Mouse (Mus musculus): ENCODE data around the gene Cercam. TPM values are rescaled to one million over a fixed set of nuclear protein-coding genes. Genes with fewer than 3 reads are reported as not detected.
A peak's percentile ranks its signal among the peaks of the same experiment; 100 is the strongest.
"Not testable (repeated sequence)": the region's sequence is repeated elsewhere in the genome, so short reads cannot be mapped to it uniquely, and the experiment has no call there.

The Cercam gene
- polyA plus RNA-seq, 1 experiment from 2014 or later, result 12.3 TPM

GRCm38 (mm10) chr2:29889991-29890833 lies 21.2 kb downstream of the Cercam start:
- Histone ChIP-seq H3K27ac (replicated peaks) (peak overlapping the region; percentile 94), H3K4me1 (peaks cover 24% of the 10 kb centered on the region), H3K36me3 (replicated peaks) (peaks cover 39% of the 10 kb centered on the region), H3K4me3 (peak overlapping the region; percentile 93), H3K9me3 (no peaks in the 10 kb centered on the region), H3K27me3 (replicated peaks; ENCODE audit: low read depth, poor library complexity, severe bottlenecking) (0 out of 2 replicates have a peak, but pooled peaks cover 5% of the 10 kb centered on the region)
- under 1% methylated on average over 61 of the region's 61 CpGs for WGBS
- peak; percentile 92 for DNase-seq (ENCODE audit: low spot score)

- H3K36me3 ChIP-seq (replicated peaks), result peaks cover 53% of the 10 kb centered on the region
- no peak overlapping the region for H3K4me3 ChIP-seq
- 95% methylated on average over 6 of the region's 6 CpGs for WGBS
Observed at GRCm38 (mm10) chr2:29891773-29892172, 22.8 kb downstream of the Cercam start.

GRCm38 (mm10) chr2:29896071-29896470 lies 27.1 kb downstream of the Cercam start:
- 88% methylated on average over 1 of the region's 1 CpGs for WGBS
- peaks cover 8% of the 10 kb centered on the region for H3K4me1 ChIP-seq
- no peak overlapping the region for H3K4me3 ChIP-seq
- no peaks in the 10 kb centered on the region for H3K9me3 ChIP-seq
- no peaks in the 10 kb centered on the region for H3K27me3 ChIP-seq (replicated peaks; ENCODE audit: low read depth, poor library complexity, severe bottlenecking)
- H3K36me3 ChIP-seq (replicated peaks), result peaks cover 96% of the 10 kb centered on the region
- no peak overlapping the region for H3K27ac ChIP-seq (replicated peaks)
- no peak for DNase-seq (ENCODE audit: low spot score)

More at GRCm38 (mm10) chr2:29891773-29892172, 22.8 kb downstream of the Cercam start:
- Histone ChIP-seq H3K27me3 (replicated peaks; ENCODE audit: low read depth, poor library complexity, severe bottlenecking) (0 out of 2 replicates have a peak, but pooled peaks cover 5% of the 10 kb centered on the region), H3K9me3 (no peaks in the 10 kb centered on the region), H3K27ac (replicated peaks) (no peak overlapping the region), H3K4me1 (peaks cover 24% of the 10 kb centered on the region)
- DNase-seq (ENCODE audit: low spot score), result no peak

- Histone ChIP-seq H3K4me1 (no peaks in the 10 kb centered on the region), H3K36me3 (replicated peaks) (peaks cover 99% of the 10 kb centered on the region), H3K27me3 (replicated peaks; ENCODE audit: low read depth, poor library complexity, severe bottlenecking) (no peaks in the 10 kb centered on the region), H3K27ac (replicated peaks) (no peak overlapping the region), H3K4me3 (no peak overlapping the region), H3K9me3 (no peaks in the 10 kb centered on the region)
- DNase-seq (ENCODE audit: low spot score), result no peak
- 87% methylated on average over 2 of the region's 2 CpGs for WGBS
Observed at GRCm38 (mm10) chr2:29897366-29897765, 28.4 kb downstream of the Cercam start.

- no peak for DNase-seq (ENCODE audit: low spot score)
- no peak overlapping the region for H3K27ac ChIP-seq (replicated peaks)
- no peaks in the 10 kb centered on the region for H3K9me3 ChIP-seq
- WGBS, result 95% methylated on average over 1 of the region's 1 CpGs
- H3K4me3 ChIP-seq, result no peak overlapping the region
- no peaks in the 10 kb centered on the region for H3K4me1 ChIP-seq
- H3K36me3 ChIP-seq (replicated peaks), result peaks cover 99% of the 10 kb centered on the region
- H3K27me3 ChIP-seq (replicated peaks; ENCODE audit: low read depth, poor library complexity, severe bottlenecking), result no peaks in the 10 kb centered on the region
Observed at GRCm38 (mm10) chr2:29898081-29898480, 29.1 kb downstream of the Cercam start.

- H3K9me3 ChIP-seq, result no peaks in the 10 kb centered on the region
- DNase-seq (ENCODE audit: low spot score), result no peak
- WGBS, result 90% methylated on average over 10 of the region's 10 CpGs
- no peaks in the 10 kb centered on the region for H3K27me3 ChIP-seq (replicated peaks; ENCODE audit: low read depth, poor library complexity, severe bottlenecking)
- H3K27ac ChIP-seq (replicated peaks), result no peak overlapping the region
- no peak overlapping the region for H3K4me3 ChIP-seq
- H3K4me1 ChIP-seq, result no peaks in the 10 kb centered on the region
- peaks cover 100% of the 10 kb centered on the region for H3K36me3 ChIP-seq (replicated peaks)
Observed at GRCm38 (mm10) chr2:29902194-29902593, 33.2 kb downstream of the Cercam start.

GRCm38 (mm10) chr2:29908171-29908570 lies 39.2 kb downstream of the Cercam start:
- WGBS, result 80% methylated on average over 2 of the region's 2 CpGs
- H3K36me3 ChIP-seq (replicated peaks), result peaks cover 94% of the 10 kb centered on the region
- not testable (repeated sequence) for DNase-seq (ENCODE audit: low spot score)

GRCm38 (mm10) chr2:29910042-29910441 lies 41.1 kb downstream of the Cercam start:
- DNase-seq (ENCODE audit: low spot score), result peak; percentile 25
- WGBS, result 83% methylated on average over 2 of the region's 2 CpGs
- Histone ChIP-seq H3K27me3 (replicated peaks; ENCODE audit: low read depth, poor library complexity, severe bottlenecking) (no peaks in the 10 kb centered on the region), H3K27ac (replicated peaks) (no peak overlapping the region), H3K36me3 (replicated peaks) (peaks cover 93% of the 10 kb centered on the region), H3K4me1 (no peaks in the 10 kb centered on the region), H3K9me3 (no peaks in the 10 kb centered on the region), H3K4me3 (no peak overlapping the region)

More at GRCm38 (mm10) chr2:29908171-29908570, 39.2 kb downstream of the Cercam start:
- H3K4me1 ChIP-seq; H3K27me3 ChIP-seq (replicated peaks; ENCODE audit: low read depth, poor library complexity, severe bottlenecking); H3K4me3 ChIP-seq; H3K27ac ChIP-seq (replicated peaks); H3K9me3 ChIP-seq: not testable (repeated sequence)

- WGBS, result 92% methylated on average over 11 of the region's 11 CpGs
- no peaks in the 10 kb centered on the region for H3K27me3 ChIP-seq (replicated peaks; ENCODE audit: low read depth, poor library complexity, severe bottlenecking)
- H3K27ac ChIP-seq (replicated peaks), result no peak overlapping the region
- no peaks in the 10 kb centered on the region for H3K4me1 ChIP-seq
- H3K4me3 ChIP-seq, result no peak overlapping the region
- no peaks in the 10 kb centered on the region for H3K9me3 ChIP-seq
- no peak for DNase-seq (ENCODE audit: low spot score)
- peaks cover 96% of the 10 kb centered on the region for H3K36me3 ChIP-seq (replicated peaks)
Observed at GRCm38 (mm10) chr2:29917621-29918020, 48.7 kb downstream of the Cercam start.

- H3K27me3 ChIP-seq (replicated peaks; ENCODE audit: low read depth, poor library complexity, severe bottlenecking), result no peaks in the 10 kb centered on the region
- H3K4me3 ChIP-seq, result no peak overlapping the region
- no peaks in the 10 kb centered on the region for H3K9me3 ChIP-seq
- no peak for DNase-seq (ENCODE audit: low spot score)
- WGBS, result 86% methylated on average over 11 of the region's 11 CpGs
- H3K4me1 ChIP-seq, result no peaks in the 10 kb centered on the region
- H3K27ac ChIP-seq (replicated peaks), result no peak overlapping the region
- H3K36me3 ChIP-seq (replicated peaks), result peaks cover 98% of the 10 kb centered on the region
Observed at GRCm38 (mm10) chr2:29922011-29922410, 53.0 kb downstream of the Cercam start.

GRCm38 (mm10) chr2:29926542-29926941 lies 57.6 kb downstream of the Cercam start:
- H3K4me1 ChIP-seq, result no peaks in the 10 kb centered on the region
- no peaks in the 10 kb centered on the region for H3K9me3 ChIP-seq
- no peak overlapping the region for H3K27ac ChIP-seq (replicated peaks)
- DNase-seq (ENCODE audit: low spot score), result no peak
- H3K4me3 ChIP-seq, result no peak overlapping the region
- peaks cover 100% of the 10 kb centered on the region for H3K36me3 ChIP-seq (replicated peaks)
- H3K27me3 ChIP-seq (replicated peaks; ENCODE audit: low read depth, poor library complexity, severe bottlenecking), result no peaks in the 10 kb centered on the region
- 90% methylated on average over 5 of the region's 5 CpGs for WGBS

- no peak for DNase-seq (ENCODE audit: low spot score)
- 93% methylated on average over 10 of the region's 10 CpGs for WGBS
- no peaks in the 10 kb centered on the region for H3K4me1 ChIP-seq
- no peaks in the 10 kb centered on the region for H3K27me3 ChIP-seq (replicated peaks; ENCODE audit: low read depth, poor library complexity, severe bottlenecking)
- H3K27ac ChIP-seq (replicated peaks), result no peak overlapping the region
- H3K36me3 ChIP-seq (replicated peaks), result peaks cover 64% of the 10 kb centered on the region
- H3K4me3 ChIP-seq, result no peak overlapping the region
- no peaks in the 10 kb centered on the region for H3K9me3 ChIP-seq
Observed at GRCm38 (mm10) chr2:29930506-29930905, 61.5 kb downstream of the Cercam start.

- no peak overlapping the region for H3K27ac ChIP-seq (replicated peaks)
Observed at GRCm38 (mm10) chr2:29931194-29931593, 62.2 kb downstream of the Cercam start.

More at GRCm38 (mm10) chr2:29931194-29931593, 62.2 kb downstream of the Cercam start:
- Histone ChIP-seq H3K4me3 (no peak overlapping the region), H3K9me3 (no peaks in the 10 kb centered on the region), H3K4me1 (peaks cover 6% of the 10 kb centered on the region), H3K36me3 (replicated peaks) (peaks cover 57% of the 10 kb centered on the region), H3K27me3 (replicated peaks; ENCODE audit: low read depth, poor library complexity, severe bottlenecking) (no peaks in the 10 kb centered on the region)
- 92% methylated on average over 6 of the region's 6 CpGs for WGBS
- DNase-seq (ENCODE audit: low spot score), result no peak
